Mouse (Mus musculus) right cerebral cortex, adult 2 months (tissue): ENCODE data around the gene Susd4.

Experiments used
- DNase-seq, 2 experiments: peaks; one replicate each; pipeline ENCODE4 v3.0.0; 2021 to 2022; ENCODE audit warnings: low spot score in 2 of 2

The Susd4 gene

GRCm38 (mm10) chr1:182852158-182852557 is 88.5 kb downstream of the Susd4 start:
- DNase-seq = no peak

- DNase-seq = no peak
These were observed 93.0 kb downstream of the Susd4 start for GRCm38 (mm10) chr1:182856636-182857035.

GRCm38 (mm10) chr1:182861671-182862358 is 98.2 kb downstream of the Susd4 start:
- no peak for DNase-seq

GRCm38 (mm10) chr1:182863396-182863795 is 99.7 kb downstream of the Susd4 start:
- no peak for DNase-seq

- DNase-seq = no peak
These were observed 104.2 kb downstream of the Susd4 start for GRCm38 (mm10) chr1:182867886-182868285.

GRCm38 (mm10) chr1:182868432-182869113 is 104.9 kb downstream of the Susd4 start:
- peak; percentile 25 to 33 for DNase-seq

GRCm38 (mm10) chr1:182869114-182869456 is 105.4 kb downstream of the Susd4 start:
- no peak for DNase-seq

GRCm38 (mm10) chr1:182878156-182878555 is 114.5 kb downstream of the Susd4 start:
- no peak for DNase-seq

- no peak for DNase-seq
These were observed 115.1 kb downstream of the Susd4 start for GRCm38 (mm10) chr1:182878719-182879118.

- DNase-seq = no peak
These were observed 117.6 kb downstream of the Susd4 start for GRCm38 (mm10) chr1:182881246-182881645.

- no peak for DNase-seq
These were observed 119.0 kb downstream of the Susd4 start for GRCm38 (mm10) chr1:182882611-182883010.

- DNase-seq = peak in 1 of 2 experiments; percentile 48
These were observed 132.0 kb downstream of the Susd4 start for GRCm38 (mm10) chr1:182895698-182896097.

- DNase-seq = no peak
These were observed 133.4 kb downstream of the Susd4 start for GRCm38 (mm10) chr1:182897071-182897470.

GRCm38 (mm10) chr1:182897506-182898138 is 134.0 kb downstream of the Susd4 start:
- DNase-seq = no peak

- peak; percentile 41 to 50 for DNase-seq
These were observed 138.4 kb downstream of the Susd4 start for GRCm38 (mm10) chr1:182902095-182902494.

- no peak for DNase-seq
These were observed 139.2 kb downstream of the Susd4 start for GRCm38 (mm10) chr1:182902906-182903305.

- DNase-seq = no peak
These were observed 142.0 kb downstream of the Susd4 start for GRCm38 (mm10) chr1:182905669-182906068.

GRCm38 (mm10) chr1:182908050-182909036 is 144.7 kb downstream of the Susd4 start:
- peak; percentile 94 to 95 for DNase-seq

- no peak for DNase-seq
These were observed 145.4 kb downstream of the Susd4 start for GRCm38 (mm10) chr1:182909066-182909465.

- no peak for DNase-seq
These were observed 145.9 kb downstream of the Susd4 start for GRCm38 (mm10) chr1:182909596-182909995.

GRCm38 (mm10) chr1:182912591-182912990 is 148.9 kb downstream of the Susd4 start:
- no peak for DNase-seq
